Mouse (Mus musculus) thymus, postnatal 10 days (tissue): ENCODE data around the gene Ikzf2.
A peak's percentile ranks its signal among the peaks of the same experiment; 100 is the strongest.

Experiments used
- DNase-seq, 2 experiments: peaks; one replicate each; pipeline ENCODE4 v3.0.0; 2021; ENCODE audit warnings: low spot score in 2 of 2

Ikzf2 gene

DNA sequence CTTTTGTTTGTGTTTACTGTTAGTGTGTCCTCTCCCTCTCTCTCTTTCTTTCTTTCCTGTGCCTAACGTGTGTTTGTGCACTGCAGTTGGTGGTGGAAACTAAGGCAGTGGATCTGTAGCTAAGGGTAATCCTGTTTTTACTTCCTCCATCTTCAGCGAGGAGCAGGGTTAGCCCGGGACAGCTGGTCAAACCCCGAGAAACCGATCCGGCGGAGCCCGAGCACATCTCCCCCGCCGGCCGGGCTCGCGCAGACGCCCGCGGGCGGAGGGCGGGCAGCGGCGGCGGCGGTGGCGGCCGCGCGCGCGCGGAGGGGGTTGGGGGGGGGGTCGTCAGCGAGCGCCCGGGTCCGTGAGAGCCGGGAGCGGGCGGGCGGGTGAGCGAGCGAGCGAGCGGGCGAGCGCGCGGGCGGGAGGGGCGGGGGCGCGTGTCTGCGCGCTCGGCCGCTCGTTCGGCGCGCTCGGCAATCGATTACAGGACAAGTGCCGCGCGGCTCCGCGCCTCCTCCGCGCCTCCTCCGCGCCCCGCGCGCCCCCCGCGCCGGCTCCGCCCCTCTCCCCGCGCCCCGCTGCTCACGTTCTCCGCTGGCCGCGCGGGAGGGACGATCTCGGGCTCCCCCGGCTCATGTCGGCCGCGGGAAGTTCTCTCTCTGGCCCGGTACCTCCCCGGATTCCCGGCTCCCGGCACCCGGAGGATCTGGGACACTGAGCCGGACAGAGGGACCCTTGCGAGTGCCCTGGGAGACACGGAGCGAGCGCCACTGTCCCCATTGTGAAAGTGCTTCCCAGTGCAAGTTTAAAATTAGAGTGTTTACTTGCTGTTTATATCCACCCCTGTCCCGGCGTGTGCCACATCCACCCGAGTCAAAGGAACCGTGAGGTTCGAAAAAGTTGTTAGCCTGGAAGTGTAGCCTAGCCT is at the start of gene Ikzf2:
Gene Ikzf2 (minus strand): TSS at position 170 of the 916 bp plus-strand sequence.
- peak; percentile 56 to 68 for DNase-seq

DNA sequence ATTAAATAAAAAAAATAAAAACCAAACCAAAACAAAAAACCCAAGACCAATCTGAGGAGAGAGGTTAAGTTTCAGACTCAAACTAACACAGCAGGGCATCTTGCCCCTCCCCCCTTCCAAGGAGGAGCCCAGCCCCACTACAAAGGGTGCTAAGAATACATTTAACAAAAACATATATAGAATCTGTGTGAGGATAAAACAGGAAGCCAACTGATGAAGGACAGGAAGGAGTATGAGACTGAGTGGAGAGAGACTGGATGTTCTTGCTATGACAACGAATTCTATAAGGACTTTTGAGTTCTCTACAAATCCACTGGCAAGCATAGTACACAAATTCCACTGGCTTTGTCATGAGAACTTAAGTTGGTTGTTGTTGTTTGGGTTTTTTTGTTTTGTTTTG is 42.7 kb upstream of the Ikzf2 start:
- no peak for DNase-seq

DNA sequence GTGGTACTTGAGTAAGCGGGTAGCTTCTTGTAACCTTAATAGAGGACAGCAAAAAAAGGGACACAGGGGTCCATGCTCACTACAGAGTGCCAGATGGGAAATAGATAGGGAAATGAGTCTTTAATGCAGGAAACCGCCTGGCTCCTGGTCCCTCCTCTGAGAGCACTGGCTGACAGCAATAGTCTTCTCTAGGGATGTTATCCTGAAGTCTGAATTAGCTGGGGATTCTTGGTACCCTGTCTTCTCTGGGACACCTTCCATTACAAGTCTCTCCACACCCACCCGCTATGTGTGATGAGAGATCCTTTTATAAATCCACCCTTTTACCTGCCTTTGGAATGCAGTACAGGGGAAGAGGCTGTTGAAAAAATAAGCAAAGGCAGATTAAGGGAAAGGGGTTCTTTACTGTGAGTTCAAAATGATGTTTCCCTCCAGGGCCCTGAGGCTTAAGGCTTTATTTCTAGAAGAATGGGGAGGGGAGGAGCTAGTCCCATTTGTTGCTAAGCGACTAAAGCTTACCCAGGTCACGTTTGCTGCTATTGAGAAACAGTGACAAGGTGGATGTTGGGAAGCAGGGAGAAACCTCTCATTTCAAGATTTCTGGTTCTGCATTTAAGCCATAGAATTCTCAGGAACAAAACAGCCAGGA is 42.1 kb upstream of the Ikzf2 start:
- DNase-seq: no peak

DNA sequence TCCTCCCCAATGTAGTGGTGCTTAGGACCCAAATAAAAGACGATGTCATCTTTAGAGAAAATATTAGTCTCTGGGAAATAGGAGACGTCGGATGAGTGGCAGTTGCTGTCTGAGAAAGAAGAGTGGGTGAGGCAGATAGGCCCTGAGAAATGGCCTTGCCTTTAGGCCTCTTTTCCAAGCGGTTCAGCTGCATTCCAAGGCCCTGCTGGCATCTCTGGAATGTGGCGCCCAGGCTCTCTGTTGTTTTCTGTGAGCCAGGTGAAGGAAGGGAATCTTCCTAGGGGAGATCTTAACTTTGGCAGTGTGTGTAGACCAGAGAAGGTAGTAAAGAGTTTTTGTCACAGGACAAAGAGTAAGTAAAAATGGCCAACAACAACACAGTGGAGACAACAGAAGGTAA is 40.9 kb upstream of the Ikzf2 start:
- DNase-seq: no peak

DNA sequence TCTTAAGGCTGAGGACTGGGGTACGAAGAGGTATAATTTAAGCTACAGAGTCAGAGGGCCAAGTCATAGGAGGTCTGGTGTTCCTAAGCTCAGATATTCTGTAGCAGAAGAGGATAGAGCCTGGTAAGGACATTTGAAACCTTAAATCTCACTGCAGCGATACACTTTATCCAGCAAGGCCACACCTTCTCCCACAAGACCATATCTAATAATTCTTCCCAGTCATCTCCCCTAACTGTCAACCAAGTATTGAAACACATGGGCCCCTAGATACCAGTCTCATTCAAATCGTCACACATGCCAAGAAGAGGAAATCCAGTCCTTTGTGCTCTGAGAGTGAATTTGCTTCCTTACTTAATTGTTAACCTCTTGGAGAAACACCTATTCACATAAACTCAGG is 30.1 kb upstream of the Ikzf2 start:
- DNase-seq: no peak

DNA sequence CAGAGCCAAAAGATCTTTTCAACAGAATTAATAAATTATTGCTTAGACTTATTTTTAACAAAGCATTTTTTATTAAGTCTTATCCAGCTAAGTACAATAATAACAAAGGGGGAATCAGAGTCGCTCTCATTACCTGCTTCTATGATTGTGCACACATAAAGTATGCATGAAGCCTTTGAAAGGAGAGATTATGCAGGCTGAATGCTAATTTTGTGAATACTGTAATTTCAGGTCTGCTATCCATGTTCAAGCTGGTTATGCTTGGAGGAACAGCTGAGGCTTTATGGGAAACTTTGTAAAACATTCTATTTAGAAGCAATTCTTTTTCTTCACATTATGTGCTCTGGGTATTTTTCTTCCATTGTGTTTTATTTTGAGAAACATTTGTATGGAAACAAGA is 21.5 kb upstream of the Ikzf2 start:
- DNase-seq: no peak

DNA sequence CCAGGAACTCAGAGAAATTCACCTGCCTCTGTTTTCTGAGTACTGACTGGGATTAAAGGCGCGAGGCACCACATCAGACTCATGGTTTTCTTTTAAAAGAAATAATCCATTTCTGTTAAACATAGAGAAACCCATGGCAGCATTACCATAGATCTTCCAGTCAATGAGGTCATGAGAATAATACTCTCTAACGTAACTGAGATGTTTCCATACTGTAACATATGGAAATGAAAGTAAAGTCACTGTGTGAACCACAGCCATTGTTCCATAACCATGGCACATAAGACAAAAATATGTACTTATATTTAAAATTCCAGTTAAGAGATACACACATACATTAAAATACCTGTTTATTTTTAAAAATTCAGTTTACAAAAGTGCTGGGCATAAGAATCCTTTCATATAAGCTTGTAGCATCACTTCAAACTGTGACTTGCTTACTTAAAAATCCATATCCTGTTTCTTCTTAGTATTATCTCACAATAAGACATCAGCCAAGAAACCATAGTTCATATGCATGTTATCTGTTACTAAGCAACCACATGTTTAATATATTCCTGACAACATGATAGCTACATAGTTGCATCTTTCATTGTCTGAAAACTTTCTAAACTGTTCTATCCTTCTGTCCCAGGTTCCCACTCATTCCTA is 16.6 kb upstream of the Ikzf2 start:
- no peak for DNase-seq

DNA sequence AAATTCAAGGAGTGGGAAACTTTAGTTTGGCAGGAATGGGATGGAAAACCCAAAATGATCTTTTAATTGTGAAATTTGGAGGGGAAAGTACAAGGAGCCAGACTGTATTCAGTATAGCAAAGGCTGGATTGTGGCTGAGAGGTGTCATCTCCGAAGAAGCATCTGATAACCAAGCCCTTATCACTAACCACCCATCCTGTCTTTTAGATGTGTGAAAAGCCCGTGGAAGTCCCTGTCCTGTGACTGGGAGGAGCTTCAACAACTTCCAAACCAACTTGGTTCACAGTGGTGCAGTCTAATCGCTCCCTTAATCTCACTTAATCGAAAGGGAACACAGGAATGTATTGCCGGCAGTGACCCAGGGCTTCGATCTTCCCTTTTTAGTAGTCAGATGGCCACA is 4.9 kb upstream of the Ikzf2 start:
- no peak for DNase-seq

DNA sequence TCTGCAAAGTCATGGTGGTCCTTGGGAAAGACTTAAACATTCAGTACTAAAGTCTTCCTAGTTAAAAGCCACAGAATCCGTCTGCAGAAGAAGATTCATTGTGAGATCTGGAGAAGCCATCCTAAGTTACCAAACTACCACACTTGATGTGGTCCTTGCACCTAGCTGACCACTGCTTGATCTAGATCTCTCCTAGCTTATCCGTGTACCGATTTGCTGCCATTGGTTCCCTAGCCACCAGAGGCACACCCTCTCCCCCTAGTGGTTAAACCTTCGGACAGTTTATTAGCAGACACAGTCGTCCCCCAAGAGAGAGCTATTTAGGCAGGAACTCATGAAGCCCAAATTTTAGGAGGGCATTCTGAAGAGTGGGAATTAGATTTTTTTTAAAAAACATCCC is 1.9 kb upstream of the Ikzf2 start:
- peak; percentile 50 to 77 for DNase-seq

DNA sequence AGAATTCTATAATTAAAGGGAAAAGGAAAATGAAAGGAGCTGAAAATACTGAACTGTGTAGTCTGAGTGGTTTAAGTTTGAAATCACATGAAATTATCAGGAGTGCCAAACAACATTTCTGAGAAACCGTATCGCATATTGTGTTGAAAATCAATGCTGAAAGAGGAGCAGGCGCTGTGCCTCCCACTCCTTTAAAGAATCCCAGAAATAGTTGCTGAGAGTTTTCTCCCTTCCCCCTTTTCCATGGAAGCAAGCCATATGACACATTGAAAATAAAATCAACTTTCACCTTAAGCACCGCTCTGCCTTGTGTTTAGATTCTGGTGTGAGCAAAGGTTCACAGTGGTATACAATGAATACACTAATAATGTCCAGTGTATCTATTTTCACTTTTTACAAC is 1.1 kb upstream of the Ikzf2 start:
- DNase-seq: no peak

DNA sequence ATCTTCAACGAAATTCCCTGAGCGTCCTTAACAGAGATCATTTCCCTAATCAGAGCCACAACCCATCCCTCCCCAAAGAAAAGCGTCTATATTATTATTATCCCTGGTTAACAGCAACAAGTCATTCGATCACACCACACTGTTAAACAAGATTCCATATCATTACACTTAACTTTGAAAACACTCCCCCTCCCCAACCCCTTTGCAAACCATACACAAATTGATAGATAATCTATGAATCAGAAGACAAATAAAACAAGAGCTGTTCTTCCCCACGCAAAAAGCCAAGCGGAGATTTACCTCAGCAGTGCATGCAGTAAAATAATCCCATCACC is 337 bp downstream of the Ikzf2 start:
- no peak for DNase-seq

DNA sequence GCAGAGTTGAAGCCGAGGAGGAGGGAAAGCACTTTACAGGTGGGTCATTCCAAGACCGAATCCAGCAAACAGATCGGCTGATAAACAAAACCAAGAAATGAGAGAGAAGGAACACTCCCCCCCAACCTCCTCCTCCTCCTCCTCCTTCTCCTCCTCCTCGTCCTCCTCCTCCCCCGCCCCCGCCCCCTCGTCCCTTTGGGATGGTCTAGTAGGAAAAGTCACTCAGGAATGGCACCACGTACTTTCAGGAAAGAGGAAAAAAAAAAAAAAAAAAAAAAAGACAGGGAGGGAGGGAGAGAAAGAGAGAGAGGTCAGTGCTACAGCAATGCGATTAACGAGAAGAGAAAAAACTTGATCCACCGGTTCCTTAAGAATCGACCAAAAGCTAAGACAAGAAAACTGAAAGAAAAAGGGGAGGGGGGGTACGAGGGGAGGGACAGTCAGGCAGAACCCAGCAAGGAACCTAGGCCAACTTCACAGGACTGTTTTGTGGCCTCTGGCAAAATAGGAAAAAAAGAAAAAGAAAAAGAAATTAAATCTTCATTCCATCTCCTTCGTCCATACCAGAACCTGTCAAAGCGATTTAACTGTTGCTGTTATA is 1.1 kb downstream of the Ikzf2 start:
- DNase-seq: no peak

DNA sequence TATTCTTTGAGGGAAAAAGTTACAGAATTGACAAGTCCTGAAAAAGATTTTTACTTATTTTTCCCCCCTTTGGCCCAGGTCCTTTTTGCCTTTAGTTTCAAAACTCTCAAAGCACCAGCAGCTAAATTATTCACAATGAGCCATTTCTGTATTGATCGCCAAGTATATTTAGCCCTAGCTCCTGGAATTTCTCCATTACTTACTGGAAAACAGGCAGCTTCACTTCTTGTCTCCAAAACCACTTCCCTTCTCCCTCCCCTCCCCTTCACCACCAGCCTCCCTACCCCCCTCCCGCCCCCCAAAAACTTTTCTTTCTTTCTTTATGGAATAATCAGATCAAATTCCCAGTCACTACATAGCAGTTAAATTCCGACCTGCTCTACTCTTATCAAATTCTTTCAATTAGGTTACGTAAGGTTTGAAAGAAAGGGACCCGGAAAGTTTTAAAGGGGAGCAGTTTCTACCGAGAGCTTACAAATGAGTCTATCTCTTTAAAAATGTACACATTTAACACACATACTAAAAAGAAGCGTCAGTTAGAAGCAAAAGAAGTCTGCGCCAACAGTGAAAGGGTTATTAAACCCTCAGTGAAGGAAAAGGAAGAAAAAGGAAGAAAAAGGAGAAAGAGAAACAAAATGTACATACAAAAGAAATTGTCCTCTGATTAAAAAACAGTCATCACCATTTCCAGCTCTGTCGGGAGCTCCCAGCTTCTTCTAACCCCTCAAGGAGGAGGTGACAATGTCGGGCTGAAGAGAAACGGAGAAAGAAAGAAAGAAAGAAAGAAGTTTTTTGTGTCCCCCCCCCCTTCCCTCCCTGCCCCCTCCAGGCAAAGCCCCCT is 1.8 kb downstream of the Ikzf2 start:
- DNase-seq: no peak

DNA sequence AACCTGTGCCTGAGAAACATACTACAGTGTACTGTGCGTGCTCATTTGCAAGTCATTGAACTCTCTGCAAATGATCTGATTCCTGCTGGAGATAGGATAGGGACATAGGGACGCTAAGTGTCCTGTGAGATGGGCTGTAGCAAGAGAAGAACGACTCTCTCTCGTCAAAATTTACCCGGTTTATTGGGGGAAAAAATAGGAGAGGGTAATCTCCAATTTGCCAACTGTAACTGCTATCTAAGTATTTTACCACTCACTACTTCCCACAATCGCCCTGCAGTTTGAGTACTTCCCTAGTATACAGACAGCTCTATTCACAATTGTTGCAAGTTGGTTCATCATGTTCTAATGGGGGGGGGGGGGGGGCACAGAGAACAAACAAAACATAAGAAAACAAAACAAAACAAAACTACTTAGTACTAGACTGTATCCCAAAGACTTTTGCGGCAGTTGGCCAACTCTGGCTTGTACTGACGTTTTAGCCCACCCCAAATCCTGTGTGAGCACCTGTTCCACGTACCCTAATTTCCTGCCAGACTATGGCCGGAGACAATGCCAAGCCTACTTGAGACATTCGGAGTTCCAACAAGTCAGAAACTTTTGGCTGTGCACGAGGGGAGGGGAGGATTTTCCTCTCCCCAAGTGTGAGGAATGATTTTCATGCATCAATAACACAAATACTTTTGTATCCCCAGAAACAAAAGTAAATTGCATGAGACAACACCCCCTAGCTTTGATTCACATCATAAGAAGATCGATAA is 2.6 kb downstream of the Ikzf2 start:
- DNase-seq: peak in 1 of 2 experiments; percentile 18

DNA sequence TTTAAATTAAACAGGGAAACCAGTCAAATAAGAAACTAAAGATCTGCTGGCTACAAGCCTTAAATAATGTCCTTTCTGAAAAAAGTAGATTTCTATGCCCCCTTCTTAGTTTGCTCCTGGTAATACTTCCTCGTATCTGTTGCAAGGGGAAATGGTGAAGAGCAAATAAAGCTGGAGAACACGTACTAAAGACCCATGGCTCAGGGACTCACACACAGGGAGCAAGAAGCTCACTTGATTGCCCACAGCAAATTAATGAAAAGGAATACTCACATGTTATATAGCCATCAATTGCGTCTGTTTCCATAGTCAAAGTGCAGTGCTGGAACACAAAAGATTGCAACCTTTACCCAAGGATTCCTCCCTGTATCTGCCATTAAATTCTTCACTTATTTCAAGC is 3.2 kb downstream of the Ikzf2 start:
- no peak for DNase-seq

DNA sequence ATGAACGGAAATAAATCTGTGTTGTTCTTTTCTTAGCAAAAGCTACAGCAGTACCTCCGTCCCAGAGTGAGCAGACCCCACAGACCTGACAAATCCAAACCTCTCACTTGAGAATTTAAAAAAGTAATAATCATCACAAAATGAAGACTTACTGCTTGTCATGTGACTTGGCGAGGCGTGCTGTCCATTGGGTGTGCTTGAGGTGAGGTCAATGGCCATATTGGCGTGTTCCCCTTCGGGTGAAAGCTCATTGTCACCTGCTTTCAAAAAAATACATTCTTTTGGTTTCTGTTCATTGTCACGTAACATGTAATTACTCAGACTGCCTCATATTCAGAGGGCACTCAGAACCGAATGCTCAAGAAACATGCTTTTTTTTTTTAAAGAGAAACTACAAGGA is 4.0 kb downstream of the Ikzf2 start:
- no peak for DNase-seq

DNA sequence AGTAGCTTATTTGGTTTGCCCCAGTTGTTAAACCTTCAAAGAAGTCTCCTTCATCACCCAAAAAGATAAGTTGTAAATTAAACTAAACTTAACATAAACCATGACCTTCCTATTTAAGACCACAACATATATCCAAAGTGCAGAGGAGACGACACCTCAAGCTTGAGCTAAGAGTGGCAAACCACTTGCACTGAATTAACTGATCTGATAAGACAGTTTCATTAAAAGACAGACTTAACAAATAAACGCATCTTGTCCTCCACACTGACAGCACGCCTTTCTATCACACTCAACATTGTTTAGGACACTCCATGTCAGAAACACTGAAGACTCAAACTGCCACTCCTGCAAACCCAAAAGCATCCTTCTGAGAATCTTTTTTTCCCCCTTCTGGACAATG is 4.8 kb downstream of the Ikzf2 start:
- no peak for DNase-seq

DNA sequence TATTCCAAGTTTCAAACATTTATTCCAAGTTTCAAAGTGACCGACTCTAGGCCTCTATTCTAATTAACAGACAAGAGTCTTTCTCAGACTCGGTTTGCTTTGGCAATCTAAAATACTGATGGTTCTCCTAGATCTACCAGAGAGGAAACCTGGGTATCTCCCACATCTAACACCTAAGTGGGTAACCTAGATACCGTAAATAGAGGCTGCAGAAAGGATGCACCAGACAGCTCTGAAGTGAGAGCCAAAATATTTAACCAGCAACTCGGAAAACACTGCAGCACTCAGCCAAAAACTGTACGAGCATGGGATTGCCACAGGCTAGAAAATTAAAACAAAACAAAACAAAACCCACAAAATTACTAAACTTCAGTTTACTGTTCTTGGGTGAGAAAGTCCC is 6.0 kb downstream of the Ikzf2 start:
- DNase-seq: no peak

DNA sequence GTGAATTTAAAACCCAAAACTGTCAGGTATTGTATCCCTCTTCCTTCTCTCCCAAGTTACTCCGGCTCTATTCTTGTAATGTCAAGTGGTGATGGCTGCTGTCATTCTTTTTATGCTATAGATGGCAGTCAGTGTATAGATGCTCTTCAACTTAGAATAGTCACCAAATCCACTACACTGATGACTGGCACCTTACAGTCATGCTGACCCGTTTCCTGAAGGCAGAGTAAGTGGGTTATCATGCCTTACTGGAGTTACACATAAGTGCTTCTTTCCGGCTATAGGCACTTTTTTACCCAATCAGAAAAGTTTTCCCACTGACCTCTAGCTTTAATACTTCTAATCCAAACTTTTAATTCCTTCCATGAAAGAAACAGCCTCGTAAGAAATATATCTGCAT is 6.5 kb downstream of the Ikzf2 start:
- DNase-seq: no peak

DNA sequence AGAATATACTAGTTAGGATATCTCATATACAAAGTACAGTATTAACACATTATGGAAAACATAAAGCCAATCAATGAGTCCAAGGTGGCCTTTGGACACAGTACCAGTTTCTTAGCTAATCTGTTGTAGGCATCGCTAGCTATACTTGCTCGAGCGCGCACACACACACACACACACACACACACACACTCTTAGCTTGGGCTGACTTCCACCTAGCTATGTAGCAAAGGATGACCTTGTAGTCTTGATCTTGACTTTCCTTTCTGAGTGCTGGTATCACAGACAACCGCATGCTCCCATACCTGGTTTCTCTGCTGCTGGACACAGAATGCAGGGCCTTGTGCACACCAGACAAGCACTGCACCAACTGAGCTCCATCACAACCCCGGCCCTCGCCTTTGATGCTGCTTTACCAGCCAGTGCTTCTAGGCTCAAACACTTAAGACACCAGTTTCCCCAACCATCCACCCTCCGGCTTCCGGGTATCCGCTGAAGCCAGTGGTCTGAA is 17.1 kb downstream of the Ikzf2 start:
- no peak for DNase-seq

DNA sequence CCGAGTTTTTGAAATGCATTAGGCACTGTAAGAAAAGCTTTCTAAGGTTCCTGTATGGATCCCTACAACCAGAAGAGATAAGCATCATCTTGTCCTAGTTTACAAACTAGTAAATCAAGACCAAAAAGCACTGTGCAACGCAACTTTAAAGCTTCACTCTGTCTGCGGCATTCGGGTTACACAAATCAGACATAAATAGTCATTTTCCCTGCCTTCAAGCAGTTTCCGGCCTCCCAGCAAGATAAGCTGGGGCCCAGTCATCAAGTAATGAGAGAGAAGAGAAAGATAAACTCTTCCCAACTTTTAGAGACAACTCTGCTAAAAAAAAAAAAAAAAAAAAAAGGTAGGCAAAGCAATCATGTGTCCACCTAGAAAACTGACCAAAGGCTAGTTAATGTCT is 19.6 kb downstream of the Ikzf2 start:
- DNase-seq: no peak
